ENCODE assay signal across 27 mouse cellular contexts in the genomic region with DNA sequence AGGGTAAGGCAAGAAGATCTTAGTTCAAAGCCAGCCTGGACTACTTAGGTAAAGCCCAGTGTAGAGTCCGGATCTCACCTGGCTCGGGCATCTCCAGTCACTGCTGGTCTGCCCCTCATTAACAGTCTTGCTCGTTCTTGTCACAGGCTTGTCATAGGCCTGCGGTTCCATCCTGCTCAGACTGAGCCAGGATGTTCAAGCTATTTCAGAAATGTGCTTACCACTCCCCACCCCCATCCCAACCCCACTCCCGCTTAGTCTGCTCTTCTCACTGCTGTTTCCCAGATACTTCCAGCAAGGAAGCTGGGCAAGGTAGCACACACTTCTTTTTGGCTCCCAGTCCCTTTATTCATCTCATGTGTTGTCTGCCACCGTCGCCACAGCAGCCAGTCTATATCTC. TPM values are rescaled to one million over a fixed set of nuclear protein-coding genes. Genes with fewer than 3 reads are reported as not detected.
"Had no signal": no experiment of that assay in that cellular context is flagged by ENCODE, and none has a peak within 500 bp of the region (broad histone marks: within the 10 kb centered on the region; RNA-seq: fewer than 3 reads in every experiment).

No protein-coding gene starts in this region.

- H3K4me3 ChIP-seq: gastrocnemius, adult 2 months; heart, embryonic 10.5 days; heart, embryonic 12.5 days; hindbrain, embryonic 10.5 days; hindbrain, embryonic 12.5 days; intestine, embryonic 15.5 days; layer of hippocampus, adult 2 months; left cerebral cortex, adult 2 months; limb, embryonic 10.5 days; limb, embryonic 12.5 days; liver, embryonic 13.5 days had no signal

- H3K4me1 ChIP-seq: hindbrain, embryonic 12.5 days; intestine, embryonic 15.5 days; liver, embryonic 13.5 days had no signal

- H3K36me3 ChIP-seq: hindbrain, embryonic 12.5 days; intestine, embryonic 15.5 days had no signal

- DNase-seq: gastrocnemius, adult 2 months; gastrocnemius, postnatal 10 days; gastrocnemius, postnatal 25 days; heart, adult 18-20 months; heart, postnatal 10 days; heart, postnatal 4 days; kidney, adult 18-20 months; kidney, adult 8-10 months; kidney, postnatal 10 days; kidney, postnatal 25 days; kidney, postnatal 4 days; liver; liver, embryonic 13.5 days had no signal

- H3K9me3 ChIP-seq: heart, embryonic 10.5 days; heart, embryonic 12.5 days; hindbrain, embryonic 10.5 days; hindbrain, embryonic 12.5 days; intestine, embryonic 15.5 days; limb, embryonic 10.5 days; limb, embryonic 12.5 days; liver, embryonic 13.5 days had no signal

- H3K4me2 ChIP-seq: heart, embryonic 12.5 days; hindbrain, embryonic 12.5 days; hindbrain, embryonic 14.5 days; intestine, embryonic 15.5 days; limb, embryonic 12.5 days; liver, embryonic 11.5 days; liver, embryonic 13.5 days had no signal

- ATAC-seq: hindbrain, embryonic 16.5 days; inflammation-experienced regulatory T-cells, adult 6 months; intestine, embryonic 15.5 days; intestine, postnatal 0 days had no signal

- H3K27ac ChIP-seq: gastrocnemius, adult 2 months; hindbrain, embryonic 10.5 days; hindbrain, embryonic 12.5 days; hindbrain, embryonic 14.5 days; intestine, embryonic 15.5 days; layer of hippocampus, adult 2 months; left cerebral cortex, adult 2 months; limb, embryonic 10.5 days; limb, embryonic 12.5 days; liver, embryonic 13.5 days had no signal

- H3K27me3 ChIP-seq: heart, embryonic 12.5 days; hindbrain, embryonic 12.5 days; intestine, embryonic 15.5 days; limb, embryonic 12.5 days; liver, embryonic 13.5 days had no signal

- H3K9ac ChIP-seq: heart, embryonic 12.5 days; hindbrain, embryonic 12.5 days; hindbrain, embryonic 14.5 days; intestine, embryonic 15.5 days; limb, embryonic 12.5 days; liver, embryonic 13.5 days had no signal

RNA-seq across cellular contexts. Expression of gene Rab15, which starts 46.9 kb away (rescaled TPM):
- polyA plus RNA-seq: inflammation-experienced regulatory T-cells, adult 6 months had no signal
